Mouse (Mus musculus) central nervous system, embryonic 18 days (tissue): ENCODE measurements around the gene Oas1d. TPM values are rescaled to one million over a fixed set of nuclear protein-coding genes. Genes with fewer than 3 reads are reported as not detected.

Experiments used
- polyA plus RNA-seq: library from polyadenylated mRNA; depleted of rRNA; stranded (reverse); fragments of >200 nt; gene quantifications from 2 replicates; pipeline ENCODE4 v1.2.3, GENCODE M21; 2012; rRNA removed

Gene Oas1d
- polyA plus RNA-seq: 0.08 and 0.12 TPM in 2 replicates

GRCm38 (mm10) chr5:120914204-120914603 lies at the start of gene Oas1d:
Gene Oas1d, plus strand, starts transcription at chr5:120914536.

GRCm38 (mm10) chr5:120887413-120887812 lies 26.9 kb upstream of the Oas1d start, which contains the start of gene Oas1g:
Gene Oas1g, minus strand, starts transcription at chr5:120887613.

DNA sequence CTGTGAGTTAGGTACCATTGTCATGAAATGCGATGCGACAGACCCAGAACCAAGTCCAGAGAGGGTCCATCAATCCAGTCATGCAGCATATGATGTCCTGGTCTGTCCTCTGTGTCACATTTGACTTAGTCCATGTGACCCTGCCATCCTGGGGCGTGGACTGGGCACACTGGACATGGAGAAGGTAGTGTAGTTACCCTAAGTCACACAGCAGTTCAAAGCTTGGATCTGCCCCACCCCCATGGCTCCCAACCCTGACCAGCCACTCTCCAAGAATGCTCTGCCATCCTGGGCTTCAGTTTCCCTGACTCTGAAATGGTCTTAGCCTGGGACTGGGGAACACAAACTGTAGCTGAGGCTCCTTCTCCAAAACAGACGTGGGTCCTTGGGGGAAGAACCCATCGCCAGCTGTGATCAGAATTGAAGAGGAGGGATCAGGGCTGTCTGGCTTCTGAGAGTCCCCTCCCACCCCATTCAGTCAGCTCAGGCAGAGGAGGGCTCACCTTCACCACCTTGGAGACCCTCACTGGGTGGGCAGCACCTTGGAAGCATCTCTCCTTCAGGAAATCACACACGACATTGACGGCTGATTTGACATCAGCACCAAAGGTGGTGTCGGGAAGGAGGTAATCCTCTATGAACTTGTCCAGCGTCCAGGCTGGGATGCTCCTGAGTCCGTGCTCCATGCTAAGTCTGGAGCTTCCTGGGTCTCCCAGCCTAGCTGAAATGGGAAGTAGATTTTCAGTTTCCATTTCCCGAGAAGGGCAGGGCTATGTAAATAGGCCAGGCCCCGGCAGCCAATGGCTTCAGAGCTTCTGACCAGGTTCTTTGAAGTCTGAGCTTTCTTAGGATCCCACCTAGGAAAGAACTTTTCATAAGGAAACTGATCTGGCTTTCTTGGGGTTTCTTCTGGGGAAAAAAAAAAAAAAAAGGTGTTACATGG lies 7.3 kb upstream of the Oas1d start, which contains the start of gene Oas1a:
Gene Oas1a (minus strand): TSS at position 731 of the 943 bp plus-strand sequence.

Other genes with a start within 250 kb of the Oas1d start
- gene Dtx1, start 202.6 kb upstream of the Oas1d start, polyA plus RNA-seq: 119 and 137 TPM in 2 replicates
- 0.62 and 1.3 TPM in 2 replicates for gene Oas2, start 164.7 kb upstream of the Oas1d start, polyA plus RNA-seq
- gene Oas3, start 136.9 kb upstream of the Oas1d start, polyA plus RNA-seq: 0.22 and 0.47 TPM in 2 replicates
- 0.16 and 0.22 TPM in 2 replicates for gene Oas1e, start 119.0 kb upstream of the Oas1d start, polyA plus RNA-seq
- gene Oas1c, start 102.0 kb upstream of the Oas1d start, polyA plus RNA-seq: 0.65 and 0.99 TPM in 2 replicates
- gene Oas1f, start 67.2 kb upstream of the Oas1d start, polyA plus RNA-seq: 0.05 TPM in 1 of 2 replicates, not detected in the other
- not detected in 2 replicates for gene Oas1h, start 53.1 kb upstream of the Oas1d start, polyA plus RNA-seq
- gene Oas1g, start 26.9 kb upstream of the Oas1d start, polyA plus RNA-seq: 0.31 and 0.86 TPM in 2 replicates
- 1.1 and 1.4 TPM in 2 replicates for gene Oas1a, start 7.0 kb upstream of the Oas1d start, polyA plus RNA-seq
- 43.7 and 51.4 TPM in 2 replicates for gene Rph3a, start 95.6 kb downstream of the Oas1d start, polyA plus RNA-seq